Mouse (Mus musculus): ENCODE results near the gene Galnt7.

The Galnt7 gene

GRCm38 (mm10) chr8:57652456-57653055 is at the start of gene Galnt7:
TSS of gene Galnt7 (minus strand) at chr8:57653032.
- peak; percentile 84 for DNase-seq

GRCm38 (mm10) chr8:57688633-57689032 is 35.8 kb upstream of the Galnt7 start:
- no peak for DNase-seq

DNA sequence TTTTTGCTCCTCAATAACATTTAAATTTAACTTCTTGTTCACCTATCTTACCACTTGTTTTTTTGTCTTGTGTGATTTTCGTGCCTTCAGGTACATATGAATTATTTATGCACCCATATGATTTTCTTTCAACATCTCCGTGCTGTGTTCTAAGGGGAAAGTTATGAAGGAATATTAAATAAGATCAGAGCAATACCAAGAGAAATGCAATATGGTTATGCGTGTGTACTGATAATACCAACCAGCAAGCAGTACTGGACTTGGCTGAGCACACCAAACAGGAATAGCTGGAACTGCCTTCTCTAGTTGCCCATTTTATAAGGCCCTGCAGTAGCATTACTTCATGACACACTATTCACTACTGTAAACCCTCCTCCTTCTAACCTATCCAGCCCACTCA is 33.0 kb upstream of the Galnt7 start:
- no peak for DNase-seq

DNA sequence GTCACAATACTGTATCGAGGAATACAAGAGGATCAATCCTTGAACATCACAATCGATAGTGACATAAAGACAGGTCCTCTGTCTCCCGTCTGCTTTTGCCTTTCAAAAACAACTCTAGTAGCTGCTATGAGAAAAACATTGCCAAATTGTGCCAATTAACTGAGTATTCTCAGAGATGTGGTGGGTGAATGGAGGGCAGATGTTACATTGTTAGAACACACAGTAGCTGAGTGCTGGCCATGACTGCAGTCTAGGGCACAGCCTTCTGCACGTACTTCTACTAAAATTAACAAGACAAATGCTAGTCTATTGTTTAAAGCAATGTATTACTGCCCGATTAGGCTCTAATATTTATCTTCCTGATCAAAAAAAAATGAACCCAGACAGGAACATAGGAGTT is 27.2 kb upstream of the Galnt7 start:
- DNase-seq = no peak

GRCm38 (mm10) chr8:57664121-57664520 is 11.3 kb upstream of the Galnt7 start:
- no peak for DNase-seq

- no peak for DNase-seq
Observed at GRCm38 (mm10) chr8:57660019-57660418, 7.2 kb upstream of the Galnt7 start.

GRCm38 (mm10) chr8:57656446-57656845 is 3.6 kb upstream of the Galnt7 start:
- no peak for DNase-seq

DNA sequence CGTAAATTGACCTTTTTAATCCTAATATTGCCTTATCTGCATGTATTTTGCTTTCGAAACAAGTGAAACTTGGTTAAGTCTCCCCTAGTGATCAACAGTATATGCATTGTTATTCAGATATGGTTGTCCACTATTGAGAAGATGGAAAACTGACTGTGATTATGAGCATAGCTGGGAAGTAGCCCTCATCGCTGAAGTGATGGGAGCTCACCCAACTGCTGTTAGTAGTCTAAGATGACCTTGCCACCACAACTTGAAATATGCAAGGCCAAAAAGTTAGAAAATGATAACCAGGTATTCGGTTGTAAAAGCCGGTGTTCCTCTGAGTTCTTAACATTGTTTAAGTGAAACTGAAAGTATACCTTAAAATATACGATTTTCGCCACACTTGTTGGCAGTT is 1.3 kb upstream of the Galnt7 start:
- no peak for DNase-seq

DNA sequence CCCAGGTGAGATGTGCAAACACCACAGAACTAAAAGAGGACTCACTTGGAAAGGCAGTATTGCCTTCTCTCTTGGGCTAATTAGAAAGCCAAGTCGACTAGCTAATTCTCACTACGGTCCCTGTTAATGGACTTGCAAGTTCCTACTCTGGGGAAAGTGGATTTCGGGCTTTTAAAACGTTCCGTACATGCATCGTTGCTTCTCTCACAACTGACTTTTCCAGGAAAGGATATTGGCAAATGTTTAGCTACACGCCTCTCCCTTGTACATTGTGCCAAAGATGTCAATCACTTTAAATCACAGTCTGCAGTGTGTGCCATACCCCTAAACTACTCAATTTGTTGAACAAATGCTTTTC is 915 bp upstream of the Galnt7 start:
- DNase-seq = peak; percentile 11

DNA sequence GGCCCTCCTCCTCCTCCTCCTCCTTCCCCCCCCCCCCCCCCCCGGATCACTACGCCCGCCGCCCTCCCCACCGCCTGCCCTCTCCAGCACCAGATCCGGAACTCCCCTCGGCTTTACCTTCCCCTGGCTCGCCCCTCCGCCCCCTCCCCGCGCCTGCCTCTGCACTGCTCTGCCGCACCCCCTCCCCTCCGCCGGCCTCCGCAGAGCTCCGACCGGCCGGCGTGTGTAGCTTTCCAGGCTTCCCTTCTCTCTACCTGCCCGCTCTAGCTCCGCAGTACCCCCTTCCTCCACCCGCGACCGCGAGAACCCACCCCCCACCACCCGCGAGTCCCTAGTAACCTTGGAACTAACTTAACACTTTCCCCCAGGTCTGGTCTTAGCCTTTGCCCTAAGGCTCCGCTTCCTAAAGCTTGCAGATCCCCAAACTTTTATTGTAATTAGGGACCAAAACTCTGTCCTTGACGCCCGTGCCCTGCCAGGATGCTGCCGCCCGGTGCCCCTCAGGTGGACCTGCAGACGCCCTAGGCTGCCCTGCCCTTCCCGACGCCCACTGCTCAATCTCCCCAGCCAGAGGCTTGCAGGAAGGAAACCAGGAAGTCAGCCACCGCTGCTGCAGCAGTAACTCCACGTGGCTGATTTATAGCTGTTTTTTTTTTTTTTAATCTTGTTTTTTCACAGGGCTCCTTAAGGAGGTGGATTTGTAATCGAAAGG is 380 bp upstream of the Galnt7 start:
- peak; percentile 68 for DNase-seq

- peak; percentile 84 for DNase-seq
Observed at GRCm38 (mm10) chr8:57651689-57652455, 960 bp downstream of the Galnt7 start.

GRCm38 (mm10) chr8:57651357-57651688 is 1.5 kb downstream of the Galnt7 start:
- no peak for DNase-seq

DNA sequence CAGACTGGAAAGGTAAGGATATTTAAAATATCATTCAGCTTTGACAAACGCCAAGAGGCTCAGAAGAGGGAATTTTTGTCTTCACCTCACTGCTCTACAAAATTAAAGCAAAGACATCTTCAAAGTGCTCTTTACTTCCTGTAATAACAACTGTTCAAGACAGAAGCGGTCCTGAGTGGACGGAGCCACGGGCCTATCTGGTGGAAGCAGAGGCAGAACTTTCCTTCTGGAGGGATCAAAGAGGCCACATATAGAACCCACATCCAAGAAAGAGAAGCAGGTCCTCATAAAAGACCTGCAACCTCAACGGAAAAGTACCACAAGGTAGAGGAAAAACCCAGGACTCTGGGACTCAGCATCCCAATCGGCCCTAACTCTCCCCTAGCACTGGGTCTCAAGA is 2.6 kb downstream of the Galnt7 start:
- no peak for DNase-seq

DNA sequence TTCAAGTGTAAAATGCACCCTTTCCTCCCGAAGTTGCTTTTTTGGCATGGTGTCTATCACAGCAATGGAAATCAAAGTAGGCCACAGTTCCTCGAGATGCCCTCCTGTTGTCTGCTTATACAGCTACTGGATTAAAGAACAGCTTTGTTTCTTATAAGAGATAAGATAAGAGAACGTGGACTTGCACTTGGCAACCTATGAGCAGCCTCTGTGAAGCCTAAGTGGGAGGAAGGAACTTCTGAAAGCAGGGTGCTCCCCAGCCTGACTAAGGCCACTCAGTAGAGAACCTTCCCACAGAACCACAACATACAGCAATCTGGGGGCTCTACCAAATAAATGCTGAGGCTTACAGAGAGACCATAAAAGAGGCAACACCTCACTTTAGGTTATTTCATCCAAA is 5.3 kb downstream of the Galnt7 start:
- no peak for DNase-seq

GRCm38 (mm10) chr8:57644281-57644680 is 8.6 kb downstream of the Galnt7 start:
- no peak for DNase-seq

GRCm38 (mm10) chr8:57642722-57643121 is 10.1 kb downstream of the Galnt7 start:
- no peak for DNase-seq

GRCm38 (mm10) chr8:57638925-57639324 is 13.9 kb downstream of the Galnt7 start:
- DNase-seq = no peak

GRCm38 (mm10) chr8:57637599-57638280 is 15.1 kb downstream of the Galnt7 start:
- DNase-seq = no peak

DNA sequence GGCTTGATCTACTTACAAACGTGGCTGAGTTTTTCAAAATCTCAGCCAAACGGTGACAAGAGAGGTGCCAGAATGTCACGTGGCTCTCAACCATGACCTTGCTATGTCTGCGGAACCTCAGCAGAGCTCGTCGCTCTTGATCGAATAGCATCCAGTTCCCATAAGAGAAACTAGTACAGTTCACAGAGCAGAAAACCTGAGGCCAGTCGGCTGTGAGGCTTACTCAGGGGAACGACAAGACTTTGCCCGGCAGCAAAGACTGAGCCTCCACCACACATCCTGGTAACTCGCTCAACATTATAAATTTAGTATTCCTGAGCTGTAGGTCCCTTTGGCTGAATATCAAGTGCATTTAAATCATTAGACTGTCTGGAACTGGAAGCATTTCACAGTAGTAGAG is 16.1 kb downstream of the Galnt7 start:
- DNase-seq = peak; percentile 14

GRCm38 (mm10) chr8:57636281-57636680 is 16.6 kb downstream of the Galnt7 start:
- no peak for DNase-seq

- no peak for DNase-seq
Observed at GRCm38 (mm10) chr8:57631780-57632179, 21.1 kb downstream of the Galnt7 start.

- DNase-seq = no peak
Observed at GRCm38 (mm10) chr8:57630148-57630547, 22.7 kb downstream of the Galnt7 start.

- no peak for DNase-seq
Observed at GRCm38 (mm10) chr8:57628787-57629664, 23.8 kb downstream of the Galnt7 start.
